Mouse (Mus musculus) cerebellum, adult 2 months (tissue): ENCODE data around the gene Exo1. TPM values are rescaled to one million over a fixed set of nuclear protein-coding genes. Genes with fewer than 3 reads are reported as not detected.

Experiments used
- DNase-seq, 2 experiments: peaks; one replicate each; pipeline ENCODE4 v3.0.0; 2021
- H3K27ac ChIP-seq: fragments of 200-500 bp; 2 replicates; pipeline ENCODE4 v1.5.1; 2012; ENCODE audit warnings: low read length, control low read depth, inconsistent platforms; ENCODE audit not compliant: insufficient read depth
- H3K27me3 ChIP-seq: fragments of 200-500 bp; 2 replicates; pipeline ENCODE4 v1.6.1; 2012; ENCODE audit warnings: inconsistent platforms, mild to moderate bottlenecking, low read length, moderate library complexity; ENCODE audit not compliant: control insufficient read depth, insufficient read depth
- H3K4me1 ChIP-seq: fragments of 200-500 bp; 2 replicates; pipeline ENCODE4 v1.6.1; 2011; ENCODE audit warnings: low read length; ENCODE audit not compliant: control insufficient read depth, insufficient read depth
- H3K4me3 ChIP-seq: fragments of 200-500 bp; replicated peaks from 2 replicates; pipeline ENCODE3; 2011; ENCODE audit warnings: mild to moderate bottlenecking, low read depth, low read length, control low read depth; ENCODE audit not compliant: insufficient read depth
- CTCF ChIP-seq: fragments of 200-500 bp; IDR thresholded peaks from 2 replicates; pipeline ENCODE4 v1.5.1; 2011; ENCODE audit warnings: low read depth, mild to moderate bottlenecking, control low read depth, low read length, moderate library complexity, borderline replicate concordance; ENCODE audit not compliant: insufficient read depth
- POLR2A ChIP-seq: fragments of 200-500 bp; IDR thresholded peaks from 2 replicates; pipeline ENCODE4 v1.6.1; 2011; ENCODE audit warnings: low read length, control low read depth, borderline replicate concordance; ENCODE audit not compliant: insufficient read depth
- WGBS: fragments of 180-500 bp; shearing (Covaris S2); methylation state at CpG from one replicate; pipeline ENCODE4 v1.1.7; 2018; 5-methylcytosine and 5-hydroxymethylcytosine counted together
- polyA plus RNA-seq: library from polyadenylated mRNA; depleted of rRNA; stranded (reverse); fragments of >200 nt; gene quantifications from 2 replicates; pipeline ENCODE4 v1.2.3, GENCODE M21; 2012

Gene Exo1
- polyA plus RNA-seq, 1 experiment = 0.49 TPM

DNA sequence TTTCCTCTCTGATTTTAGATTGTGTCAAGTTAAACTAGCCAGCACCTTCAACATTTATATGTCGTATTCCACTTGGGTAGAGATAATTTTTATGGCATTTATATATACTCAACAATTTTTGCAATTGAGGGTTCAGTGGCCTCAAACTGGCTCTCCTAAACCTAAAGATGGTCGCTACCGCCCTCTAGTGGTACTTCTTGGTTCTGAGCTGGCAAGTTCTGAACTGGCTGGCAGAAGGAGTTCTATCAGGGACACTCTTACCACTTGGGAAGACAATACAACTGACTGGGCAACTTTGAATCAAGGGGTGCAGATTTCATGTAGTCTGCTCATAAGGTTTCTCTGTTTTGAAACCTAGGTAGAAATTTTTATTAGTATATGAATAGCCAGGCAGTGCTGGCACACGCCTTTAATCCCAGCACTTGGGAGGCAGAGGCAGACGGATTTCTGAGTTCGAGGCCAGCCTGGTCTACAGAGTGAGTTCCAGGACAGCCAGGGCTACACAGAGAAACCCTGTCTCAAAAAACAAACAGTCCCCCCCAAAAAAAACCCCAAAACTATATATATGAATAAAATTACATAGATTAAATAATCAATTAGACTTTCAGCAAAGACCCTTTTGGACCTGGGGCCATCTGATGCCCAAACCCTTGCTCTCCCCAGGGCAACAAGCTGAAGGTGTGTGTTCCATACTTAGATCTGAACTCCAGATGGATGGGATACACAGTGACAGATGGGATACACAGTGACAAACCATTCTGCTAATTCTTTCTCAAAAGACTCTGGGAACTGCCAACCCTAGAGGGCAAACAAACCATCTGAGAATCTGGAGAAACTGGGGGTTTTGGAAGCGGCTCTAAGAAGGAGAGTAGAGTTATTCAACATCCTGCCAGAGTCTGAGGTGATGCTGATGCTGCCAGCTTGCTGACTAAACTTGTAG lies 43.7 kb downstream of the Exo1 start:
- peak; percentile 54 to 68 for DNase-seq
- 45% methylated on average over 7 of the region's 7 CpGs for WGBS

DNA sequence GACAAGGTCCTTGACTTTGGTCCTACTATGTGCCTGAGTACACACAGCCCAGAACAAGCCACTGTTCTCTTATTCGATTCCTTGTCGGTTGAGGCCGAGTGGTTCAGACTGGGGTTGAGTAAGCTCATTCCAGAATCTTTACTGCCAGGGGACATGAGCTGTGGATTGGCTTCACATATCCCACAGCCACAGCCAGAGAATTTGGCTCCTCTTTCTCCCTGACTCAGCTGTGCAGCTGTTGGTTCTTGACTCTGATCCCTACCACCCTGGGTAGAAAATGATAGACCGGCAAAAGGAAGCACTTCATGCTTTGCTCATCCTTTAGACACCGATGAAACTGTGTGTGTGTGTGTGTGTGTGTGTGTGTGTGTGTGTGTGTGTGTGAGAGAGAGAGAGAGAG lies 51.0 kb downstream of the Exo1 start:
- Histone ChIP-seq H3K27me3 (no peaks in the 10 kb centered on the region), H3K4me1 (peaks cover 3% of the 10 kb centered on the region; the same call in 1 of the 2 replicates), H3K27ac (no peak overlapping the region), H3K4me3 (no peak overlapping the region)
- no peak for TF ChIP-seq CTCF
- no peak for TF ChIP-seq POLR2A
- DNase-seq = no peak
- 71% methylated on average over 5 of the region's 5 CpGs for WGBS

More for the DNA sequence above, 43.7 kb downstream of the Exo1 start:
- peak; percentile 74; the same call in 1 of the 2 replicates for TF ChIP-seq CTCF
- TF ChIP-seq POLR2A = no peak
- H3K4me3 ChIP-seq = no peak overlapping the region
- no peaks in the 10 kb centered on the region for H3K27me3 ChIP-seq
- no peaks in the 10 kb centered on the region; the same call in 1 of the 2 replicates for H3K4me1 ChIP-seq
- H3K27ac ChIP-seq = no peak overlapping the region

DNA sequence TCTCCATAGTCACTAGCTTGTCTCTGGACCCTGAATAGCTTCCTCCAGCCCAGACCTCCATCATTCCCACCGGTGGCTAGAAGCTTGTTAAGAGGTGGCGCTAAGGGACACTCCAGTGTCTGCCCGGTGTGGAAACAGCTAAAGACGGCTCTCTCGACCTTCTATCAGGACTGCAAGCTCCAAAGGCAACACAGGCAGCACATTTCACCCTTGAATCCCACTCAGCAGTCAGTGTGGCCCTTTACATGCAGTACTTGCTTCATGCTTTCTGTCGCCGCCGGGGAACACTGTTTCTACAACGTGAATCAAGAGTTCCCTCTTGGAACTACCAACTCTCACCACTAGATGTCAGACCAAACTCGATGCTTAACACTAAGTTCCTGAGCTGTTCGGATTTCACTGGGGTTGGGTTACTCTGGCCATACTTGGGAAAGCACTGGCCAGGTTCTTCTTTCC lies 55.9 kb downstream of the Exo1 start:
- no peaks in the 10 kb centered on the region for H3K27me3 ChIP-seq
- peak; percentile 73 to 81 for DNase-seq
- peak; percentile 79 for TF ChIP-seq CTCF
- no peak for TF ChIP-seq POLR2A
- peaks cover 3% of the 10 kb centered on the region; the same call in 1 of the 2 replicates for H3K4me1 ChIP-seq
- peak overlapping the region; percentile 50 for H3K4me3 ChIP-seq
- no peak overlapping the region for H3K27ac ChIP-seq
- 8% methylated on average over 11 of the region's 11 CpGs for WGBS

DNA sequence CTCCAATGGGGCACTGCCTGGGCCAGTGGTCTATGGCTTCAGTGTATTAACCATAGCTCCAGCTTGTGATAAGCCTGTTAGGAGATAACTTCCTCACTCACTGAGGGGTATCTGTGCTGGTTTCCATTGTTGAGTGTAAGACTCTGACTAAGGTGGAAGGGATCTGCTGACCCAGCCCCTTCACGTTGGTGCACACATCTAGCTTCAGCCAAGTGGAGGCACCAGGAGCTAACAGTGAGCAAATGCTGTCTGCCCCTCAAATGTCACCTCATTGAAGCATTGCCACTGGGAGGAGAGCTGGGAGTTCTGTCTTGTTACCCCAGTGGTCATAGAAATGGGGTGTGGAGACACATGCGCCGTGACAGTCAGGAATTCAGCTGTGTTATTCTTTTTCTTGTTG lies 58.4 kb downstream of the Exo1 start:
- DNase-seq = no peak
- H3K27me3 ChIP-seq = no peaks in the 10 kb centered on the region
- no peak overlapping the region for H3K27ac ChIP-seq
- 83% methylated on average over 3 of the region's 3 CpGs for WGBS
- H3K4me3 ChIP-seq = no peak overlapping the region
- no peak for TF ChIP-seq CTCF
- TF ChIP-seq POLR2A = no peak
- H3K4me1 ChIP-seq = peaks cover 3% of the 10 kb centered on the region; the same call in 1 of the 2 replicates

DNA sequence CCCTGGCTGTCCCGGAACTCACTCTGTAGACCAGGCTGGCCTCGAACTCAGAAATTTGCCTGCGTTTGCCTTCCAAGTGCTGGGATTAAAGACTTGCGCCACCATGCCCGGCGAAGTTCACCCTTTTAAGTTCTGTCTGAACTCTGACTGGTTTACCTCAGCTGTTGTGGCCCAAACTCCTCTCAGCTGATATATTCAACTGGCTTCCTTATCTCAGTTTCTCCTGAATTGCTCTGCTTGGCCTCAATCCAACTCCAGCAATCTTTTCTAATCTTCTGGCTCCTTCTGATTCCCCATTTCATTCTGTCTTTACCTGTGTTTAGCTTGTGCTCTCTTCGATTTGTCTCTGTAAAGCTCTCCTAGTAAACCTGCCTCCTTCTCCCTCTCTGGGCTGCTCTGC lies 62.8 kb downstream of the Exo1 start:
- whole genome bisulfite sequencing = 93% methylated on average over 7 of the region's 7 CpGs
- H3K27ac ChIP-seq = no peak overlapping the region
- H3K4me1 ChIP-seq = no peaks in the 10 kb centered on the region
- no peak overlapping the region for H3K4me3 ChIP-seq
- no peak for DNase-seq
- H3K27me3 ChIP-seq = no peaks in the 10 kb centered on the region
- TF ChIP-seq POLR2A = no peak
- TF ChIP-seq CTCF = no peak

DNA sequence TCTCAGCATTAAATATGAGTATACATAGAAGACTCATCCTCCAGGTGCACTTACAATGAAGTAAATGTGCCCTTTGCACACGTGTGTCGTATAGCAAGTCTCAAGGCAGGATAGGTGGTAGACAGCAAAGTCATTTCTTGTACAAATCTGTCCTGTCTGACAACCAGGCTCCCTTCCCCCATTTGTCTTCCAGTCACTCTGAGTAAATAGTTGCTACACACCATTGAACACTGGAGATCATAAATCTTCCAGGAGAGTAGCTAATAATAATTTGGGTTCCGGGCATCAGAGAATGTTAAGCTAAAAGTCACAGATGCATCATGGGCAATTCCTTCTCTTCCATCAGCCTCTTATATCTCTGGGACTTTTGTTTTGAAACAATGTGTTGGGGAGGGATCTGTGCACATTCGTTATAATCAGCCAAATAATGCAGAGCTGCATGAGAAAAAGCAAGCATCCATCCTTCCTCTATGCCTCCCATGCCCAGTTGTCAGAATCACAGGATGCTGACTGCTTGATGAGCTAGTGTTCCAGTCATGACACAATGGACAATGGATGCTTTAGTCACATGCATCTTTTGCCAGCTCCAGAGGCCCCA lies 66.4 kb downstream of the Exo1 start:
- DNase-seq = no peak
- Histone ChIP-seq H3K4me3 (no peak overlapping the region), H3K4me1 (peaks cover 3% of the 10 kb centered on the region; the same call in 1 of the 2 replicates), H3K27ac (no peak overlapping the region), H3K27me3 (no peaks in the 10 kb centered on the region)
- TF ChIP-seq CTCF = no peak
- TF ChIP-seq POLR2A = no peak
- 69% methylated on average over 4 of the region's 4 CpGs for WGBS

DNA sequence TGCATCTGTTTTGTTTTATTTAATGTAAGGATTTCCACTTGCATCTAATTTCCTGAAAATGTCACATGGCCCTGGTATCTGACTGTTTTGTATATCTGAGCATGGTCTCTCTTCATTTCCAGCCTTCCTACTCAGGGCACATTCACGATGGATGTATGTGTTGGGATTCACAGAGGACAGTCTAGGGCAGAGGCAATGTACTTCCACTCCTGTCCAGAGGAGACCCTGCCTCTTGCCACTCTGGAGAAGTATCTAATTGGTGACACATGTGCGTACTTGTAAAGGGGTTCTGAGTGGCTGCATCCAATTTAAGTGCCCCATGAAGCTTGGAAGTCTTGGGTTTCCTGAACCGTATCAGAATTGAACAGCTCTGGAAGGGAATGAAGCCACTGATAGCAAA lies 70.0 kb downstream of the Exo1 start:
- no peak for TF ChIP-seq POLR2A
- TF ChIP-seq CTCF = no peak
- Histone ChIP-seq H3K27me3 (no peaks in the 10 kb centered on the region), H3K4me1 (peaks cover 3% of the 10 kb centered on the region; the same call in 1 of the 2 replicates), H3K27ac (no peak overlapping the region), H3K4me3 (no peak overlapping the region)
- 77% methylated on average over 3 of the region's 3 CpGs for WGBS
- DNase-seq = no peak

DNA sequence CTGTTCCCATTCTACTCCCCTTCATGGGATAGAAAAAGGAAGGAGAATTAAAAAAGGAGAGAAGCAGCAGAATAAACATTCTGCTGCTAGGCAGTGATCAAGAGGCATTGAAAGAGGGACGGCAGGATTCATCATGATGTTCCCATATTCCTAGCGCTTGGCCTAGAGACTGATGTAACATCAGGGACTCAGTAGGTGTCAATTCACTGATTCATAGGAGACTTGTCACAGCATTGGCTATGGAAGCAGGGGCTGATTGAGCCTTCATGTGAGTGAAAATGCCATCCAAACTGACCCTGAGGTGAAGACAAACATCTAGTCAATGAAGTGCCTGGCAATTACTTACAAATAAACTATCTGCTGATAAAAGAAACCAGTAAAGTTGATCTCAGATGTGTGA lies 70.5 kb downstream of the Exo1 start:
- Histone ChIP-seq H3K4me3 (no peak overlapping the region), H3K27ac (no peak overlapping the region), H3K4me1 (peaks cover 3% of the 10 kb centered on the region; the same call in 1 of the 2 replicates), H3K27me3 (no peaks in the 10 kb centered on the region)
- DNase-seq = peak in 1 of 2 experiments; percentile 58
- TF ChIP-seq POLR2A = no peak
- no peak for TF ChIP-seq CTCF
- WGBS = 11% methylated on average over 2 of the region's 2 CpGs
